Mouse (Mus musculus): ENCODE data around the gene Atg7.

- TF ChIP-seq ZNF384 (IDR thresholded peaks at IDR 0.05; ENCODE audit: low read depth, low read length) (no peak), ZC3H11A (IDR thresholded peaks at IDR 0.05; ENCODE audit: borderline replicate concordance, low read depth, low read length) (no peak), MAFK (IDR thresholded peaks at IDR 0.05; ENCODE audit: insufficient read depth, low read depth, low read length) (no peak), CHD2 (IDR thresholded peaks at IDR 0.05; ENCODE audit: low read depth, low read length) (no peak)
Measured at GRCm38 (mm10) chr6:114808654-114809430, 165.9 kb downstream of the Atg7 start.
